ENCODE assay signal across 20 mouse cellular contexts in the genomic region with DNA sequence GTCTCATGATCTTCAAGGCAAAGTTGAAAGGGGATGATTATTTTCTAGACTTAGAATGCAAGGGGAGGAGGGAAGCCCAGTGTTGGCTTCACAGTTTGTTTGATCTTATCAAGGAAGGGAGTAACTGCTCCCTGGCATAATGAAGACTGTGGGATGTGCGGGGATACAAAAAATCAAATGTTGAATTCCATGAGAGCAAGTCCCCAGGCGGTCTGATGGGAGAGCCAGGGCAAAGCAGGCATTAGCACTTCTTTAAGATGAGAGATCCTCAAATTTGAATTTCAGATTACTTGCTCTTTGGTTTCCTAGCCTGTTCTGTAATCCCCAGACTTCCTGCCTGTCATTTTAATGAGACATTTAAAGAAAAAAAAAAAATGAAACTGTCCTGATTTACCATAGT.
DNase-seq lines count a peak whose midpoint lies in the region; ATAC-seq lines count a peak whose summit lies in the region.
"Had no signal": no experiment of that assay in that cellular context is flagged by ENCODE, and none has a peak within 500 bp of the region (broad histone marks: within the 10 kb centered on the region; RNA-seq: fewer than 3 reads in every experiment).

No protein-coding gene starts in this region.

- no peak overlapping the region for H3K9ac ChIP-seq in forebrain, embryonic 13.5 days
- H3K9ac ChIP-seq in midbrain, embryonic 11.5 days (ENCODE audit: low read length): no peak overlapping the region
- H3K9ac ChIP-seq in midbrain, embryonic 13.5 days (replicated peaks): no peak overlapping the region
- H3K9ac ChIP-seq in midbrain, embryonic 16.5 days (ENCODE audit: low read depth, low read length): no peak overlapping the region
- H3K9ac ChIP-seq: hindbrain, embryonic 12.5 days; hindbrain, embryonic 15.5 days; intestine, embryonic 15.5 days had no signal

- H3K9me3 ChIP-seq in forebrain, embryonic 13.5 days (replicated peaks): no peaks in the 10 kb centered on the region
- H3K9me3 ChIP-seq in forebrain, embryonic 10.5 days: no peaks in the 10 kb centered on the region
- H3K9me3 ChIP-seq in midbrain, embryonic 11.5 days (ENCODE audit: control insufficient read depth, low read length): no peaks in the 10 kb centered on the region
- no peaks in the 10 kb centered on the region for H3K9me3 ChIP-seq in midbrain, embryonic 10.5 days (replicated peaks)
- no peaks in the 10 kb centered on the region for H3K9me3 ChIP-seq in midbrain, embryonic 13.5 days
- H3K9me3 ChIP-seq in midbrain, embryonic 16.5 days (replicated peaks; ENCODE audit: control insufficient read depth, low read length, poor library complexity, severe bottlenecking): no peaks in the 10 kb centered on the region
- H3K9me3 ChIP-seq: hindbrain, embryonic 12.5 days; hindbrain, embryonic 15.5 days; intestine, embryonic 15.5 days had no signal

- 20% methylated on average over 2 of the region's 2 CpGs for WGBS in forebrain, embryonic 13.5 days
- WGBS in forebrain, embryonic 10.5 days: 34% methylated on average over 2 of the region's 2 CpGs
- WGBS in midbrain, embryonic 11.5 days: 14% methylated on average over 2 of the region's 2 CpGs
- WGBS in midbrain, embryonic 10.5 days: 40% methylated on average over 2 of the region's 2 CpGs
- WGBS in midbrain, embryonic 13.5 days: 9% methylated on average over 2 of the region's 2 CpGs
- 12% methylated on average over 2 of the region's 2 CpGs for WGBS in midbrain, embryonic 16.5 days

- H3K4me1 ChIP-seq in forebrain, embryonic 13.5 days: no peaks in the 10 kb centered on the region
- H3K4me1 ChIP-seq in forebrain, embryonic 10.5 days: no peaks in the 10 kb centered on the region
- H3K4me1 ChIP-seq in midbrain, embryonic 11.5 days (ENCODE audit: control insufficient read depth, insufficient read depth, low read length): no peaks in the 10 kb centered on the region
- no peaks in the 10 kb centered on the region for H3K4me1 ChIP-seq in midbrain, embryonic 10.5 days
- 0 out of 2 replicates have a peak, but pooled peaks cover 5% of the 10 kb centered on the region for H3K4me1 ChIP-seq in midbrain, embryonic 13.5 days (replicated peaks)
- H3K4me1 ChIP-seq in midbrain, embryonic 16.5 days (ENCODE audit: control insufficient read depth, insufficient read depth, low read length): no peaks in the 10 kb centered on the region
- H3K4me1 ChIP-seq: hindbrain, embryonic 12.5 days; hindbrain, embryonic 15.5 days; intestine, embryonic 15.5 days had no signal

- no peaks in the 10 kb centered on the region for H3K36me3 ChIP-seq in forebrain, embryonic 13.5 days (ENCODE audit: poor library complexity, severe bottlenecking)
- H3K36me3 ChIP-seq in forebrain, embryonic 10.5 days (replicated peaks): no peaks in the 10 kb centered on the region
- H3K36me3 ChIP-seq in midbrain, embryonic 11.5 days (ENCODE audit: control insufficient read depth, insufficient read depth, low read length): no peaks in the 10 kb centered on the region
- no peaks in the 10 kb centered on the region for H3K36me3 ChIP-seq in midbrain, embryonic 10.5 days
- no peaks in the 10 kb centered on the region for H3K36me3 ChIP-seq in midbrain, embryonic 13.5 days
- no peaks in the 10 kb centered on the region for H3K36me3 ChIP-seq in midbrain, embryonic 16.5 days (ENCODE audit: control insufficient read depth, insufficient read depth, low read length)
- H3K36me3 ChIP-seq: hindbrain, embryonic 12.5 days; hindbrain, embryonic 15.5 days; intestine, embryonic 15.5 days had no signal

- H3K27ac ChIP-seq in forebrain, embryonic 13.5 days: no peak overlapping the region
- no peak overlapping the region for H3K27ac ChIP-seq in forebrain, embryonic 10.5 days
- no peak overlapping the region for H3K27ac ChIP-seq in midbrain, embryonic 11.5 days (ENCODE audit: low read depth, low read length)
- no peak overlapping the region for H3K27ac ChIP-seq in midbrain, embryonic 10.5 days (replicated peaks)
- H3K27ac ChIP-seq in midbrain, embryonic 13.5 days: no peak overlapping the region
- 0 out of 2 replicates have a peak overlapping the region, but pooled peaks have one; percentile 33 for H3K27ac ChIP-seq in midbrain, embryonic 16.5 days (ENCODE audit: low read length)
- H3K27ac ChIP-seq: heart, adult 2 months; hindbrain, embryonic 12.5 days; hindbrain, embryonic 15.5 days; intestine, embryonic 15.5 days had no signal

- H3K4me2 ChIP-seq in forebrain, embryonic 13.5 days: no peak overlapping the region
- no peak overlapping the region for H3K4me2 ChIP-seq in midbrain, embryonic 11.5 days
- H3K4me2 ChIP-seq in midbrain, embryonic 13.5 days (replicated peaks): no peak overlapping the region
- H3K4me2 ChIP-seq in midbrain, embryonic 16.5 days (ENCODE audit: low read length): no peak overlapping the region
- H3K4me2 ChIP-seq: heart, embryonic 11.5 days; hindbrain, embryonic 12.5 days; hindbrain, embryonic 15.5 days; intestine, embryonic 15.5 days had no signal

- peak; percentile 68; the same call in 1 of the 2 replicates for ATAC-seq in forebrain, embryonic 13.5 days
- peak; percentile 70 for ATAC-seq in midbrain, embryonic 11.5 days (ENCODE audit: low FRiP score)
- peak; percentile 90 for ATAC-seq in midbrain, embryonic 13.5 days
- ATAC-seq in midbrain, embryonic 16.5 days: peak; percentile 87
- ATAC-seq: intestine, embryonic 15.5 days had no signal

- no peaks in the 10 kb centered on the region for H3K27me3 ChIP-seq in forebrain, embryonic 13.5 days
- no peaks in the 10 kb centered on the region for H3K27me3 ChIP-seq in forebrain, embryonic 10.5 days (ENCODE audit: poor library complexity, severe bottlenecking)
- H3K27me3 ChIP-seq in midbrain, embryonic 11.5 days (ENCODE audit: control insufficient read depth, insufficient read depth, low read length): no peaks in the 10 kb centered on the region
- H3K27me3 ChIP-seq in midbrain, embryonic 10.5 days (ENCODE audit: low read depth, poor library complexity, severe bottlenecking): no peaks in the 10 kb centered on the region
- H3K27me3 ChIP-seq in midbrain, embryonic 13.5 days: no peaks in the 10 kb centered on the region
- no peaks in the 10 kb centered on the region for H3K27me3 ChIP-seq in midbrain, embryonic 16.5 days (ENCODE audit: control insufficient read depth, insufficient read depth, low read depth, low read length)
- H3K27me3 ChIP-seq: hindbrain, embryonic 12.5 days; hindbrain, embryonic 15.5 days; intestine, embryonic 15.5 days had no signal

- DNase-seq in forebrain, embryonic 10.5 days (ENCODE audit: extremely low spot score, low spot score): no peak
- DNase-seq in midbrain, embryonic 11.5 days (ENCODE audit: low spot score, missing footprints): no peak
- no peak for DNase-seq in midbrain, embryonic 10.5 days (ENCODE audit: low spot score)
- no peak for DNase-seq in heart, adult 8-10 months (ENCODE audit: low spot score)
- DNase-seq in thymus, postnatal 36 days: no peak
- DNase-seq: adrenal gland, adult 2 months; adrenal gland, postnatal 14 days; cerebellum, adult 11-12 months; cerebellum, adult 9-10 months; cerebellum, postnatal 14 days; gastrocnemius, postnatal 10 days; gastrocnemius, postnatal 36 days; heart, adult 2 months had no signal

- H3K4me3 ChIP-seq in forebrain, embryonic 13.5 days: no peak overlapping the region
- no peak overlapping the region for H3K4me3 ChIP-seq in forebrain, embryonic 10.5 days
- H3K4me3 ChIP-seq in midbrain, embryonic 11.5 days (ENCODE audit: low read depth, low read length): no peak overlapping the region
- no peak overlapping the region for H3K4me3 ChIP-seq in midbrain, embryonic 10.5 days
- no peak overlapping the region for H3K4me3 ChIP-seq in midbrain, embryonic 13.5 days (replicated peaks)
- no peak overlapping the region for H3K4me3 ChIP-seq in midbrain, embryonic 16.5 days (ENCODE audit: low read depth, low read length)
- H3K4me3 ChIP-seq: heart, adult 2 months; hindbrain, embryonic 12.5 days; hindbrain, embryonic 15.5 days; intestine, embryonic 15.5 days had no signal
